Mouse (Mus musculus) heart, embryonic 15.5 days (tissue): ENCODE measurements at regions not wholly inside any gene's neighbourhood (a gene's known extent, or its start where the extent isn't known, plus 50 kb on each side); places are given as distances from the start of the nearest gene placed in this dataset.

Source experiments
- ATAC-seq: fragments of 200-750 bp; cut with Nextera tagmentation; replicated peaks from 2 replicates; pipeline ENCODE4 v1.8.0; 2017; ENCODE audit warnings: low read depth, moderate TSS enrichment; ENCODE audit not compliant: insufficient number of reproducible peaks, insufficient read depth, low FRiP score
- H3K27ac ChIP-seq: fragments of 300-500 bp; sonication (generic); 2 replicates; pipeline ENCODE4 v1.5.1; 2015; ENCODE audit warnings: mild to moderate bottlenecking, inconsistent platforms
- H3K27me3 ChIP-seq: fragments of 300-500 bp; sonication (generic); 2 replicates; pipeline ENCODE4 v1.6.1; 2015; ENCODE audit warnings: inconsistent platforms
- H3K36me3 ChIP-seq: fragments of 300-500 bp; sonication (generic); 2 replicates; pipeline ENCODE4 v1.6.1; 2015; ENCODE audit warnings: mild to moderate bottlenecking, inconsistent platforms
- H3K4me1 ChIP-seq: fragments of 300-500 bp; sonication (generic); replicated peaks from 2 replicates; pipeline ENCODE4 v1.6.1; 2015; ENCODE audit warnings: inconsistent platforms
- H3K4me2 ChIP-seq: fragments of 300-500 bp; sonication (generic); 2 replicates; pipeline ENCODE4 v1.6.1; 2015; ENCODE audit warnings: inconsistent platforms, mild to moderate bottlenecking, moderate library complexity
- H3K4me3 ChIP-seq: fragments of 300-500 bp; sonication (generic); 2 replicates; pipeline ENCODE4 v1.5.1; 2015; ENCODE audit warnings: mild to moderate bottlenecking, inconsistent platforms
- H3K9ac ChIP-seq: fragments of 300-500 bp; sonication (generic); 2 replicates; pipeline ENCODE4 v1.6.1; 2015; ENCODE audit warnings: mild to moderate bottlenecking, inconsistent platforms
- H3K9me3 ChIP-seq: fragments of 300-500 bp; sonication (generic); replicated peaks from 2 replicates; pipeline ENCODE4 v1.6.1; 2016; ENCODE audit warnings: inconsistent platforms
- WGBS: fragments of 180-500 bp; shearing (Covaris S2); methylation state at CpG from one replicate; pipeline ENCODE4 v1.1.7; 2015; ENCODE audit warnings: mixed read lengths; 5-methylcytosine and 5-hydroxymethylcytosine counted together

DNA sequence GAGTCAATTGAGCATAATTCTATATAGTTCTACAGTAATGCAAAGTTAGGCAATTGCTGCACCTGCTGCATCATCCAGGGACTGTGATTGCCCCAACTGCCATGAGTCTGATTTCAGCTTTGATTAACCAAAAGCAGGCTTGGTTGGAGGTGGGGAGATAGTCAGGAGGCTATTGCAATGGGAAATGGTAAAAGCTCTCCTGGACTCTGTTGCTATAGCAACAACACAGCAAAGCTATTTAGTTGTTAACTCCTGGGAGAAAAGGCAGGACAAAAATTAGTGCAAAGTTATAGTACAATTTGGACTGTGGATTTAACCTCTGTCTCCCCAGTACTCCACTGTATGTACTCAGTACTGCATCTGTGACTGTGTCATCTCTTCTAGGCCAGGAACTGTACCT lies 51.7 kb upstream of the Rasgrf1 start:
- H3K36me3 ChIP-seq: no peaks in the 10 kb centered on the region
- H3K9ac ChIP-seq: no peak overlapping the region
- no peaks in the 10 kb centered on the region for H3K4me1 ChIP-seq
- no peak overlapping the region for H3K27ac ChIP-seq
- H3K9me3 ChIP-seq: no peaks in the 10 kb centered on the region
- H3K4me3 ChIP-seq: no peak overlapping the region
- no peak overlapping the region for H3K4me2 ChIP-seq
- H3K27me3 ChIP-seq: no peaks in the 10 kb centered on the region
- ATAC-seq: no peak

- no peaks in the 10 kb centered on the region for H3K36me3 ChIP-seq
- no peaks in the 10 kb centered on the region for H3K4me1 ChIP-seq
- H3K4me3 ChIP-seq: no peak overlapping the region
- H3K27me3 ChIP-seq: no peaks in the 10 kb centered on the region
- no peak overlapping the region for H3K9ac ChIP-seq
- no peak for ATAC-seq
- no peaks in the 10 kb centered on the region for H3K9me3 ChIP-seq
- H3K4me2 ChIP-seq: no peak overlapping the region
- 78% methylated on average over 10 of the region's 10 CpGs for WGBS
- no peak overlapping the region for H3K27ac ChIP-seq
Measured at GRCm38 (mm10) chr9:89850491-89851282, 59.0 kb upstream of the Rasgrf1 start.

DNA sequence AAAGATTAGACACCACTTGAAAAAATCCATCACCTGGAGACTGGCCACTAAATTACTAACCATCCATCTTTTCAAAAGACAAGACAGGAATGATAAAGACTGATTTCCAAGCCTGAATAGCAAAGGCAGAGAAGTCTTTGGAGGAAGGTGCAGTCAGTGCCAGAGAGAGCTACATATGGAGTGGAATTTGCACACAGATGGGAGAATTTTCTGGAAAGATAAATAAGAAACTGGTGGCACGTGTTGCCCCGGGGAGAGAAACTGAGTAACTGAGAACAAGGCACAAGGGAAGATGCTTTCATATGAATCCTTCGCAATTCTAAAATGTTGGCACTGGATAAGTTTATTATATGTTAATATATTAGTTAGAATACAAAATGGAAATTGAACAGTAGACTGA lies 59.8 kb upstream of the Rasgrf1 start:
- H3K9me3 ChIP-seq: no peaks in the 10 kb centered on the region
- no peaks in the 10 kb centered on the region for H3K36me3 ChIP-seq
- no peak overlapping the region for H3K9ac ChIP-seq
- 82% methylated on average over 3 of the region's 3 CpGs for WGBS
- no peak for ATAC-seq
- H3K4me3 ChIP-seq: no peak overlapping the region
- H3K27ac ChIP-seq: no peak overlapping the region
- no peaks in the 10 kb centered on the region for H3K27me3 ChIP-seq
- H3K4me1 ChIP-seq: no peaks in the 10 kb centered on the region
- H3K4me2 ChIP-seq: no peak overlapping the region

GRCm38 (mm10) chr9:89848571-89848970 lies 61.1 kb upstream of the Rasgrf1 start:
- no peak for ATAC-seq
- Histone ChIP-seq H3K4me1 (no peaks in the 10 kb centered on the region), H3K36me3 (no peaks in the 10 kb centered on the region), H3K27ac (no peak overlapping the region), H3K4me2 (no peak overlapping the region), H3K9me3 (no peaks in the 10 kb centered on the region), H3K4me3 (no peak overlapping the region), H3K27me3 (no peaks in the 10 kb centered on the region), H3K9ac (no peak overlapping the region)
- WGBS: 53% methylated on average over 3 of the region's 3 CpGs

- H3K27me3 ChIP-seq: no peaks in the 10 kb centered on the region
- H3K9ac ChIP-seq: no peak overlapping the region
- H3K4me1 ChIP-seq: no peaks in the 10 kb centered on the region
- ATAC-seq: no peak
- no peak overlapping the region for H3K4me2 ChIP-seq
- no peaks in the 10 kb centered on the region for H3K9me3 ChIP-seq
- H3K27ac ChIP-seq: no peak overlapping the region
- H3K36me3 ChIP-seq: no peaks in the 10 kb centered on the region
- H3K4me3 ChIP-seq: no peak overlapping the region
Measured at GRCm38 (mm10) chr9:89846973-89847372, 62.7 kb upstream of the Rasgrf1 start.

DNA sequence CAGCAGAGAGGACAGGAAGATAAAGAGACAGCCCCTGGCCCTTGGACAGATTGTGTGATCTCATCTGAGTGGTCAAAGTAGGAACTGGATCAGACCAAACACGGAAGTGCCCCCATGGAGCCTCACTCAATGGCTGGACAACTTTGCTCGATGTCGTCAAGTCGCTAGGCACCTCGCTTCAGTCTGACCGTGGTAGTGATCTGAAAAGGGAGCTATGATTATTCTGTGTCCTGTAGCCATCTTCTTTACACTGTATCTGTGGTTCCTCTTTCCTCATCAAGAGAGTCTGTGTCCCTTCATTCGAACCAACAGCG lies 67.0 kb upstream of the Rasgrf1 start:
- Histone ChIP-seq H3K27ac (no peak overlapping the region), H3K36me3 (no peaks in the 10 kb centered on the region), H3K4me1 (no peaks in the 10 kb centered on the region), H3K4me3 (no peak overlapping the region), H3K27me3 (no peaks in the 10 kb centered on the region), H3K9ac (no peak overlapping the region), H3K9me3 (no peaks in the 10 kb centered on the region), H3K4me2 (no peak overlapping the region)
- WGBS: 79% methylated on average over 8 of the region's 8 CpGs
- no peak for ATAC-seq

GRCm38 (mm10) chr9:89841866-89842775 lies 67.6 kb upstream of the Rasgrf1 start:
- WGBS: 54% methylated on average over 12 of the region's 12 CpGs
- Histone ChIP-seq H3K27ac (no peak overlapping the region), H3K4me2 (no peak overlapping the region), H3K4me1 (no peaks in the 10 kb centered on the region), H3K36me3 (no peaks in the 10 kb centered on the region), H3K9me3 (no peaks in the 10 kb centered on the region), H3K27me3 (no peaks in the 10 kb centered on the region), H3K4me3 (no peak overlapping the region), H3K9ac (no peak overlapping the region)
- no peak for ATAC-seq

DNA sequence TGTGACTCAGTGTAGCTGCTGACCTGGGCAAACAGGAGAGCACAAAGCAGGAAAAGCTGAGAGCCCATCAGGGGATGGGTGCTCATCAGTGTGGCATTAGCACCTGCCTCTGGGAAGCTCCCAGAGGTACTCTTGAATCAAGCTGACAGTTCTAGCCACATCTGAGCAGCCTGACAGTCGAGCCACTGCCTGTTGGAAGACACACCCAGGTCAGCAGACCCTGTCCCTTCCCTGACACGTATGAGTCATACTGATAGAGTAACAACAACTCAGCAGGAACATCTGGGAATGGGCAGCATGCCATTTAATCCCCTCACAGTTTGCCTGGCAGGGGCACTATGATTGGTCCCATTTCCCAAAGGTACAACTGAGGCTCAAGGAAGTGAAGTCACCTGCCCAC lies 68.3 kb upstream of the Rasgrf1 start:
- ATAC-seq: no peak
- no peaks in the 10 kb centered on the region for H3K9me3 ChIP-seq
- H3K27me3 ChIP-seq: no peaks in the 10 kb centered on the region
- H3K4me2 ChIP-seq: no peak overlapping the region
- H3K36me3 ChIP-seq: no peaks in the 10 kb centered on the region
- WGBS: 28% methylated on average over 2 of the region's 2 CpGs
- no peak overlapping the region for H3K4me3 ChIP-seq
- H3K4me1 ChIP-seq: no peaks in the 10 kb centered on the region
- H3K9ac ChIP-seq: no peak overlapping the region
- H3K27ac ChIP-seq: no peak overlapping the region

GRCm38 (mm10) chr9:89836454-89837245 lies 73.1 kb upstream of the Rasgrf1 start:
- WGBS: 74% methylated on average over 7 of the region's 7 CpGs
- no peak for ATAC-seq

GRCm38 (mm10) chr9:89833596-89833995 lies 76.1 kb upstream of the Rasgrf1 start:
- H3K4me3 ChIP-seq: no peak overlapping the region
- no peaks in the 10 kb centered on the region for H3K9me3 ChIP-seq
- ATAC-seq: no peak
- peaks cover under 1% of the 10 kb centered on the region; the same call in 1 of the 2 replicates for H3K27me3 ChIP-seq
- H3K9ac ChIP-seq: no peak overlapping the region
- H3K4me1 ChIP-seq: no peaks in the 10 kb centered on the region
- no peaks in the 10 kb centered on the region for H3K36me3 ChIP-seq
- H3K4me2 ChIP-seq: no peak overlapping the region
- no peak overlapping the region for H3K27ac ChIP-seq
- WGBS: 77% methylated on average over 9 of the region's 9 CpGs

More at GRCm38 (mm10) chr9:89836454-89837245, 73.1 kb upstream of the Rasgrf1 start:
- Histone ChIP-seq H3K27me3 (no peaks in the 10 kb centered on the region), H3K36me3 (no peaks in the 10 kb centered on the region), H3K9ac (no peak overlapping the region), H3K9me3 (no peaks in the 10 kb centered on the region), H3K4me1 (no peaks in the 10 kb centered on the region), H3K4me3 (no peak overlapping the region), H3K4me2 (no peak overlapping the region), H3K27ac (no peak overlapping the region)

GRCm38 (mm10) chr9:89831855-89832254 lies 77.9 kb upstream of the Rasgrf1 start:
- no peak for ATAC-seq
- Histone ChIP-seq H3K27me3 (peaks cover 8% of the 10 kb centered on the region; the same call in 1 of the 2 replicates), H3K4me2 (no peak overlapping the region), H3K9ac (no peak overlapping the region), H3K4me3 (no peak overlapping the region), H3K9me3 (no peaks in the 10 kb centered on the region), H3K36me3 (no peaks in the 10 kb centered on the region), H3K27ac (no peak overlapping the region), H3K4me1 (no peaks in the 10 kb centered on the region)
- WGBS: 83% methylated on average over 14 of the region's 14 CpGs
